Mouse (Mus musculus): ENCODE data around the gene Prr22.

Gene Prr22

GRCm38 (mm10) chr17:56769950-56770349, at the start of gene Prr22:
Gene Prr22, plus strand, starts transcription at chr17:56770250.
- DNase-seq = no peak

GRCm38 (mm10) chr17:56722441-56722840, 47.6 kb upstream of the Prr22 start:
- DNase-seq = peak; percentile 59 to 71

GRCm38 (mm10) chr17:56723419-56724161, 46.5 kb upstream of the Prr22 start:
- DNase-seq = no peak

GRCm38 (mm10) chr17:56727029-56727649, 42.9 kb upstream of the Prr22 start:
- peak in 1 of 2 experiments; percentile 39 for DNase-seq

GRCm38 (mm10) chr17:56727659-56728058, 42.4 kb upstream of the Prr22 start:
- peak; percentile 58 to 66 for DNase-seq

GRCm38 (mm10) chr17:56728117-56728516, 41.9 kb upstream of the Prr22 start:
- peak; percentile 41 to 61 for DNase-seq

GRCm38 (mm10) chr17:56729151-56729550, 40.9 kb upstream of the Prr22 start:
- DNase-seq = no peak

GRCm38 (mm10) chr17:56729656-56730055, 40.4 kb upstream of the Prr22 start:
- no peak for DNase-seq

GRCm38 (mm10) chr17:56736534-56736933, 33.5 kb upstream of the Prr22 start:
- DNase-seq = peak in 1 of 2 experiments; percentile 37

- no peak for DNase-seq
These were observed 31.8 kb upstream of the Prr22 start for GRCm38 (mm10) chr17:56738221-56738620.

GRCm38 (mm10) chr17:56740118-56740787, 29.8 kb upstream of the Prr22 start:
- DNase-seq = no peak

- DNase-seq = no peak
These were observed 29.3 kb upstream of the Prr22 start for GRCm38 (mm10) chr17:56740788-56741160.

GRCm38 (mm10) chr17:56744173-56744572, 25.9 kb upstream of the Prr22 start:
- DNase-seq = no peak

- DNase-seq = peak; percentile 70 to 85
These were observed 18.5 kb upstream of the Prr22 start for GRCm38 (mm10) chr17:56751404-56752072.

GRCm38 (mm10) chr17:56753452-56753851, 16.6 kb upstream of the Prr22 start:
- DNase-seq = no peak

- DNase-seq = peak in 1 of 2 experiments; percentile 35
These were observed 15.5 kb upstream of the Prr22 start for GRCm38 (mm10) chr17:56754271-56755185.

GRCm38 (mm10) chr17:56756703-56757399, 13.2 kb upstream of the Prr22 start:
- peak; percentile 59 to 70 for DNase-seq

GRCm38 (mm10) chr17:56757416-56758123, 12.5 kb upstream of the Prr22 start, which contains the start of gene Nrtn:
Gene Nrtn, minus strand, starts transcription at chr17:56757530.
- DNase-seq = peak; percentile 96 to 97

- peak; percentile 85 to 90 for DNase-seq
These were observed 11.9 kb upstream of the Prr22 start for GRCm38 (mm10) chr17:56758132-56758531.

GRCm38 (mm10) chr17:56759261-56759660, 10.8 kb upstream of the Prr22 start:
- DNase-seq = no peak

GRCm38 (mm10) chr17:56761077-56761476, 9.0 kb upstream of the Prr22 start:
- no peak for DNase-seq
